Mouse (Mus musculus) ovary, postnatal 14 days (tissue): Measurements from ENCODE around the gene Cntn6.

Source experiments
- DNase-seq: peaks from one replicate; pipeline ENCODE4 v3.0.0; 2022; ENCODE audit warnings: low spot score

Cntn6 gene

GRCm38 (mm10) chr6:104492490-104493431 is at the start of gene Cntn6:
Gene Cntn6 (plus strand): TSS chr6:104492790.
- no peak for DNase-seq

GRCm38 (mm10) chr6:104443731-104444130 is 48.9 kb upstream of the Cntn6 start:
- DNase-seq, result no peak

- DNase-seq, result no peak
Observed at GRCm38 (mm10) chr6:104470706-104471105, 21.9 kb upstream of the Cntn6 start.

GRCm38 (mm10) chr6:104479242-104479641 is 13.3 kb upstream of the Cntn6 start:
- DNase-seq, result no peak

- DNase-seq, result no peak
Observed at GRCm38 (mm10) chr6:104493459-104493858, 869 bp downstream of the Cntn6 start.

- no peak for DNase-seq
Observed at GRCm38 (mm10) chr6:104495801-104496200, 3.2 kb downstream of the Cntn6 start.

GRCm38 (mm10) chr6:104563993-104564392 is 71.4 kb downstream of the Cntn6 start:
- no peak for DNase-seq

- no peak for DNase-seq
Observed at GRCm38 (mm10) chr6:104569564-104569963, 77.0 kb downstream of the Cntn6 start.

- no peak for DNase-seq
Observed at GRCm38 (mm10) chr6:104588028-104588427, 95.4 kb downstream of the Cntn6 start.

GRCm38 (mm10) chr6:104600838-104601397 is 108.3 kb downstream of the Cntn6 start:
- DNase-seq, result no peak

- DNase-seq, result no peak
Observed at GRCm38 (mm10) chr6:104602894-104603293, 110.3 kb downstream of the Cntn6 start.

- no peak for DNase-seq
Observed at GRCm38 (mm10) chr6:104603371-104603770, 110.8 kb downstream of the Cntn6 start.

- no peak for DNase-seq
Observed at GRCm38 (mm10) chr6:104605214-104605613, 112.6 kb downstream of the Cntn6 start.

- DNase-seq, result no peak
Observed at GRCm38 (mm10) chr6:104653518-104653917, 160.9 kb downstream of the Cntn6 start.

GRCm38 (mm10) chr6:104668701-104669100 is 176.1 kb downstream of the Cntn6 start:
- no peak for DNase-seq

GRCm38 (mm10) chr6:104674249-104674648 is 181.7 kb downstream of the Cntn6 start:
- no peak for DNase-seq

- no peak for DNase-seq
Observed at GRCm38 (mm10) chr6:104679809-104680495, 187.4 kb downstream of the Cntn6 start.

GRCm38 (mm10) chr6:104687980-104688379 is 195.4 kb downstream of the Cntn6 start:
- no peak for DNase-seq

GRCm38 (mm10) chr6:104688439-104689125 is 196.0 kb downstream of the Cntn6 start:
- no peak for DNase-seq

GRCm38 (mm10) chr6:104728571-104728970 is 236.0 kb downstream of the Cntn6 start:
- DNase-seq, result no peak

GRCm38 (mm10) chr6:104734256-104734655 is 241.7 kb downstream of the Cntn6 start:
- no peak for DNase-seq

GRCm38 (mm10) chr6:104738999-104739398 is 246.4 kb downstream of the Cntn6 start:
- DNase-seq, result no peak
